10 mouse cellular contexts compared by ENCODE assay signal in the genomic region with DNA sequence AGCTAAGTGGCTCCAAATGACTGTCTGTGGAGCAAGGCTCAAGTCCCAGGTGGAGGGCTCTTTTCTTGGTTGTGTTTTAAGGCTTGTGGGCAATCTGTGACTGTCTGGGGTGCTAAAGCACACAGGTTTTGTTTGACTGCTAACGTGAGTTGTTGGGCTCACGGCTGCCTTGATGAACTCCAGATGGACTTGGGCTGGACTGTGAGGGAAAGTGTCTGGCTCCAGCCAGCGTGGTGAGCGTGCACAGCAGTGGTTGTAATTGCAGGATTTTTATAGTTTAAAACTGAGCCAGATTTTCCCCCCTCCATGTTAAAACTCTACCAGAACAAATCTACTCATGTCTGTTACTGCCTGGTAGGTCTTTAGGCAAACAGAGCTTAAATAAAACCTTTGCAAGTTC. TPM values are rescaled to one million over a fixed set of nuclear protein-coding genes. Genes with fewer than 3 reads are reported as not detected.
A peak's percentile ranks its signal among the peaks of the same experiment; 100 is the strongest.
DNase-seq lines count a peak whose midpoint lies in the region; ATAC-seq and TF ChIP-seq lines count a peak whose summit lies in the region.
"Had no signal": no experiment of that assay in that cellular context is flagged by ENCODE, and none has a peak within 500 bp of the region (broad histone marks: within the 10 kb centered on the region; RNA-seq: fewer than 3 reads in every experiment).

No protein-coding gene starts in this region.

- peak overlapping the region; percentile 99 for H3K9ac ChIP-seq in limb, embryonic 11.5 days (ENCODE audit: low read length)
- no peak overlapping the region for H3K9ac ChIP-seq in forebrain, postnatal 0 days
- H3K9ac ChIP-seq: liver, embryonic 14.5 days had no signal

- no peak overlapping the region for H3K4me3 ChIP-seq in kidney, adult 2 months (ENCODE audit: insufficient read depth, low read depth, low read length)
- H3K4me3 ChIP-seq in limb, embryonic 11.5 days (ENCODE audit: low read depth, low read length) = peak overlapping the region; percentile 89
- H3K4me3 ChIP-seq in forebrain, postnatal 0 days (ENCODE audit: low read depth, low read length) = no peak overlapping the region

- no peaks in the 10 kb centered on the region for H3K9me3 ChIP-seq in limb, embryonic 11.5 days (ENCODE audit: control insufficient read depth, low read length)
- H3K9me3 ChIP-seq in forebrain, postnatal 0 days (ENCODE audit: low read length) = no peaks in the 10 kb centered on the region

- peak; percentile 32 for DNase-seq in kidney, adult 2 months
- no peak for DNase-seq in kidney, adult 18-20 months
- peak; percentile 85 for DNase-seq in embryo, embryonic 10 days (ENCODE audit: low spot score)
- peak; percentile 41 for DNase-seq in gastrocnemius, postnatal 14 days
- peak; percentile 86 for DNase-seq in limb, embryonic 11.5 days (ENCODE audit: low spot score)
- no peak for DNase-seq in retina, postnatal 1 day
- DNase-seq in forebrain, postnatal 0 days = no peak

- TF ChIP-seq POLR2A in kidney, adult 2 months (IDR thresholded peaks at IDR 0.05; ENCODE audit: low read depth, low read length) = no peak

- peak; percentile 61 for ATAC-seq in limb, embryonic 11.5 days (ENCODE audit: insufficient number of reproducible peaks, low FRiP score, low TSS enrichment, low read depth)
- ATAC-seq in forebrain, postnatal 0 days = no peak
- ATAC-seq in cerebellum, adult (ENCODE audit: insufficient number of reproducible peaks, low FRiP score, low TSS enrichment) = no peak

- intact Hi-C loops in gastrocnemius, postnatal 14 days (cut with DNase I; ENCODE audit: low total_unique reads) = no loop called here

- peaks cover 11% of the 10 kb centered on the region for H3K4me1 ChIP-seq in kidney, adult 2 months (ENCODE audit: control insufficient read depth, insufficient read depth, low read length)
- H3K4me1 ChIP-seq in limb, embryonic 11.5 days (ENCODE audit: control insufficient read depth, insufficient read depth, low read length) = peaks cover 30% of the 10 kb centered on the region
- H3K4me1 ChIP-seq in forebrain, postnatal 0 days (ENCODE audit: insufficient read depth) = 0 out of 2 replicates have a peak, but pooled peaks cover 3% of the 10 kb centered on the region

- no peak overlapping the region for H3K27ac ChIP-seq in kidney, adult 2 months (ENCODE audit: insufficient read depth, low read depth, low read length)
- peak overlapping the region; percentile 100 for H3K27ac ChIP-seq in limb, embryonic 11.5 days (replicated peaks; ENCODE audit: low read depth, low read length)
- no peak overlapping the region for H3K27ac ChIP-seq in forebrain, postnatal 0 days (ENCODE audit: low read depth, low read length)
- H3K27ac ChIP-seq: liver, embryonic 14.5 days had no signal

- no peaks in the 10 kb centered on the region for H3K27me3 ChIP-seq in kidney, adult 2 months (replicated peaks; ENCODE audit: control insufficient read depth, insufficient read depth, low read length)
- no peaks in the 10 kb centered on the region for H3K27me3 ChIP-seq in limb, embryonic 11.5 days (ENCODE audit: control insufficient read depth, insufficient read depth, low read length)
- H3K27me3 ChIP-seq in forebrain, postnatal 0 days (ENCODE audit: insufficient read depth, low read length) = no peaks in the 10 kb centered on the region

- no peaks in the 10 kb centered on the region; the same call in 1 of the 2 replicates for H3K36me3 ChIP-seq in kidney, adult 2 months (ENCODE audit: control insufficient read depth, insufficient read depth, low read length)
- 0 out of 2 replicates have a peak, but pooled peaks cover under 1% of the 10 kb centered on the region for H3K36me3 ChIP-seq in limb, embryonic 11.5 days (ENCODE audit: control insufficient read depth, insufficient read depth, low read length)
- no peaks in the 10 kb centered on the region for H3K36me3 ChIP-seq in forebrain, postnatal 0 days (ENCODE audit: insufficient read depth)

- 43% methylated on average over 4 of the region's 4 CpGs for WGBS in kidney, adult 2 months
- 4% methylated on average over 4 of the region's 4 CpGs for WGBS in limb, embryonic 11.5 days
- 53% methylated on average over 4 of the region's 4 CpGs for WGBS in forebrain, postnatal 0 days

- H3K4me2 ChIP-seq in limb, embryonic 11.5 days (ENCODE audit: low read depth, severe bottlenecking) = peak overlapping the region; percentile 70
- H3K4me2 ChIP-seq in forebrain, postnatal 0 days (ENCODE audit: low read depth) = no peak overlapping the region

- no peak for TF ChIP-seq CTCF in kidney, adult 2 months (conservative IDR thresholded peaks at IDR 0.05; ENCODE audit: insufficient read depth, insufficient read length, low read depth, low read length)
- no peak for TF ChIP-seq CTCF in forebrain, postnatal 0 days (IDR thresholded peaks at IDR 0.05; ENCODE audit: low read depth)

RNA-seq across cellular contexts. Expression of a gene that starts 4.5 kb away (rescaled TPM):
- polyA plus RNA-seq in kidney, adult 2 months (2012; rRNA removed) = 7.1 and 8.8 TPM in 2 replicates
- total RNA-seq in gastrocnemius, postnatal 14 days (2021) = 1 to 10 TPM; 5.2 to 5.5 TPM
- 57.1 and 59.3 TPM in 2 replicates for polyA plus RNA-seq in limb, embryonic 11.5 days (2014; fragmentation: Nextera tagmentation; extraction: Ambion mirVana)
- 2.8 and 5.2 TPM in 2 replicates for total RNA-seq in forebrain, postnatal 0 days (2014; rRNA removed)
- polyA plus RNA-seq in forebrain, postnatal 0 days (2015; fragmentation: Nextera tagmentation; extraction: Ambion mirVana) = 1.6 and 1.7 TPM in 2 replicates
- total RNA-seq: neutrophil, adult 5-6 weeks had no signal

Comparison
In these comparisons a context has a peak if more than half of its experiments do, and no peak if none do; other contexts are left out.
1. DNase-seq: peak in kidney, adult 2 months (single experiment), embryo, embryonic 10 days (single experiment), gastrocnemius, postnatal 14 days (single experiment) and limb, embryonic 11.5 days (single experiment); none in kidney, adult 18-20 months (single experiment), retina, postnatal 1 day (single experiment) and forebrain, postnatal 0 days (single experiment).